ENCODE assay signal across 10 mouse cellular contexts in the genomic region with DNA sequence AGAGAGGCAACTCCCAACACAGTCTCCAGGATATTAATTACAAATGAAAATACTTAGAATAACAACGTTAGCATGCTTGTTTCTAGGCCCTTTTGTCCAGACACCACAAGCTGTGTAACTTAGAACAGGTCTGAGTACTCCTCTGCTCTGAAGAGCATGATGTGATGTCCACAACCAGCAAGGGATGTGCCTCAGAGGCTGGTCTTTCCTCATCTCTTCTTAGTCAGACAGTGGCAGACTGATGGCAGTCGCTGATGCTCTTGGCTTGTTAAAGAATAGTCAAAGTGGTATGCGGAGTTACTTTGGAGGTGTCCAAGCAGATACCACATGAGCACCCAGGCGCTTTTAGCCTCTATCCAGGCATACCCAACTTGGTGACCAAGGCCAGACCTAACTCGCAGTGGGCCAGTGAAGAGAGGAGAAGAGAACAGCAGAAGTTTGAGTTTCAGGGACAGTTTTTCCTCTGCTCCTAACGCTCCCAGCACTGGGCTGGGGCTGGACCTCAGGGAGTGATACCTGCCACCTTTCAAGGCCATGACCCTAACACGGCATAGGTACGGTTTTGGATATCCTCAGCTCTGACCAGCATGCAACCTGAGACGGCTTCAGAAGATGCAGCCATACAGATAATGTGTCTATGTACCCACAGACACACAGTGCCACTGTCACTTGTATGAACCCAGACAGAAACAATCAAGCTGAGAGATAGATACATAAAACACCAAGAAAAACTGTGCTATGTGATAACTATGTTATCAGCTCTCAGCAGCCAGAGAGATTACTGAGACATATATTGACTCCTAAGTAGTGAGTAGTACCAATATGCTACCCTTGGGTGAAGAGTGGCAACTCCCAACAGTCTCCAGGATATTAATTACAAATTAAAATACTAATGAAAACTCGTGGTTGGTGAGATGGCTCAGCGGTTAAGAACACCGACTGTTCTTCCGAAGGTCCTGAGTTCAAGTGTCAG. TPM values are rescaled to one million over a fixed set of nuclear protein-coding genes. Genes with fewer than 3 reads are reported as not detected.
DNase-seq lines count a peak whose midpoint lies in the region; ATAC-seq lines count a peak whose summit lies in the region.
"Had no signal": no experiment of that assay in that cellular context is flagged by ENCODE, and none has a peak within 500 bp of the region (broad histone marks: within the 10 kb centered on the region; RNA-seq: fewer than 3 reads in every experiment).

No protein-coding gene starts in this region.

- DNase-seq in forebrain, embryonic 14.5 days (ENCODE audit: low spot score), result no peak
- DNase-seq in forebrain, embryonic 10.5 days (ENCODE audit: extremely low spot score, low spot score), result no peak
- DNase-seq in liver, embryonic 11.5 days (ENCODE audit: low spot score), result no peak
- DNase-seq in liver, result no peak
- no peak for DNase-seq in midbrain, embryonic 14.5 days
- DNase-seq in spleen, adult 12 weeks (ENCODE audit: low spot score), result no peak
- DNase-seq in ovary, postnatal 10 days (ENCODE audit: low spot score), result no peak
- DNase-seq: layer of hippocampus, adult 9-11 months; lung, postnatal 36 days had no signal

- H3K4me1 ChIP-seq in forebrain, embryonic 14.5 days (ENCODE audit: control insufficient read depth, insufficient read depth, low read length), result peaks cover 14% of the 10 kb centered on the region
- H3K4me1 ChIP-seq in forebrain, embryonic 10.5 days, result peaks cover 34% of the 10 kb centered on the region
- peaks cover 15% of the 10 kb centered on the region for H3K4me1 ChIP-seq in liver, embryonic 11.5 days (replicated peaks; ENCODE audit: control insufficient read depth, insufficient read depth, low read length)
- H3K4me1 ChIP-seq in embryonic facial prominence, embryonic 15.5 days, result peaks cover 16% of the 10 kb centered on the region; the same call in 1 of the 2 replicates
- peaks cover 22% of the 10 kb centered on the region for H3K4me1 ChIP-seq in midbrain, embryonic 14.5 days (ENCODE audit: control insufficient read depth, insufficient read depth, low read length)

- H3K27me3 ChIP-seq in forebrain, embryonic 14.5 days (replicated peaks; ENCODE audit: control insufficient read depth, insufficient read depth, low read length), result no peaks in the 10 kb centered on the region
- peaks cover 35% of the 10 kb centered on the region for H3K27me3 ChIP-seq in forebrain, embryonic 10.5 days (ENCODE audit: poor library complexity, severe bottlenecking)
- peaks cover 11% of the 10 kb centered on the region for H3K27me3 ChIP-seq in liver, embryonic 11.5 days (replicated peaks; ENCODE audit: control insufficient read depth, insufficient read depth, low read length)
- H3K27me3 ChIP-seq in embryonic facial prominence, embryonic 15.5 days, result no peaks in the 10 kb centered on the region
- no peaks in the 10 kb centered on the region for H3K27me3 ChIP-seq in midbrain, embryonic 14.5 days (ENCODE audit: control insufficient read depth, insufficient read depth, low read length)

- H3K4me2 ChIP-seq in forebrain, embryonic 14.5 days (ENCODE audit: low read length), result peak overlapping the region; percentile 62
- H3K4me2 ChIP-seq in liver, embryonic 11.5 days, result peak overlapping the region; percentile 71; the same call in 1 of the 2 replicates
- H3K4me2 ChIP-seq in embryonic facial prominence, embryonic 15.5 days (replicated peaks), result peak overlapping the region; percentile 92; the same call in 1 of the 2 replicates
- peak overlapping the region; percentile 96 for H3K4me2 ChIP-seq in midbrain, embryonic 14.5 days (ENCODE audit: low read length)

- H3K9ac ChIP-seq in forebrain, embryonic 14.5 days (ENCODE audit: low read length), result no peak overlapping the region
- no peak overlapping the region for H3K9ac ChIP-seq in liver, embryonic 11.5 days (ENCODE audit: low read depth, low read length)
- no peak overlapping the region for H3K9ac ChIP-seq in embryonic facial prominence, embryonic 15.5 days
- H3K9ac ChIP-seq in midbrain, embryonic 14.5 days (replicated peaks; ENCODE audit: low read length), result peak overlapping the region; percentile 92; the same call in 1 of the 2 replicates

- H3K4me3 ChIP-seq in forebrain, embryonic 14.5 days (ENCODE audit: low read depth, low read length), result no peak overlapping the region
- no peak overlapping the region for H3K4me3 ChIP-seq in forebrain, embryonic 10.5 days
- H3K4me3 ChIP-seq in liver, embryonic 11.5 days (ENCODE audit: low read depth, low read length), result no peak overlapping the region
- no peak overlapping the region for H3K4me3 ChIP-seq in embryonic facial prominence, embryonic 15.5 days (replicated peaks)
- peak overlapping the region; percentile 74; the same call in 1 of the 2 replicates for H3K4me3 ChIP-seq in midbrain, embryonic 14.5 days (replicated peaks; ENCODE audit: low read depth, low read length)

- H3K36me3 ChIP-seq in forebrain, embryonic 14.5 days (ENCODE audit: control insufficient read depth, insufficient read depth, low read length), result no peaks in the 10 kb centered on the region
- no peaks in the 10 kb centered on the region for H3K36me3 ChIP-seq in forebrain, embryonic 10.5 days (replicated peaks)
- H3K36me3 ChIP-seq in liver, embryonic 11.5 days (ENCODE audit: control insufficient read depth, insufficient read depth, low read length), result no peaks in the 10 kb centered on the region
- H3K36me3 ChIP-seq in embryonic facial prominence, embryonic 15.5 days, result no peaks in the 10 kb centered on the region
- H3K36me3 ChIP-seq in midbrain, embryonic 14.5 days (ENCODE audit: control insufficient read depth, insufficient read depth, low read length), result no peaks in the 10 kb centered on the region

- no peak overlapping the region for H3K27ac ChIP-seq in forebrain, embryonic 14.5 days (ENCODE audit: low read depth, low read length)
- H3K27ac ChIP-seq in forebrain, embryonic 10.5 days, result no peak overlapping the region
- no peak overlapping the region for H3K27ac ChIP-seq in liver, embryonic 11.5 days (ENCODE audit: low read depth, low read length)
- H3K27ac ChIP-seq in embryonic facial prominence, embryonic 15.5 days (replicated peaks), result peak overlapping the region; percentile 93
- peak overlapping the region; percentile 92; the same call in 1 of the 2 replicates for H3K27ac ChIP-seq in midbrain, embryonic 14.5 days (replicated peaks; ENCODE audit: low read depth, low read length)

- WGBS in forebrain, embryonic 14.5 days, result 88% methylated on average over 13 of the region's 13 CpGs
- WGBS in forebrain, embryonic 10.5 days, result 86% methylated on average over 13 of the region's 13 CpGs
- 78% methylated on average over 13 of the region's 13 CpGs for WGBS in liver, embryonic 11.5 days
- 83% methylated on average over 13 of the region's 13 CpGs for WGBS in embryonic facial prominence, embryonic 15.5 days
- WGBS in midbrain, embryonic 14.5 days, result 87% methylated on average over 13 of the region's 13 CpGs

- no peaks in the 10 kb centered on the region for H3K9me3 ChIP-seq in forebrain, embryonic 14.5 days (replicated peaks; ENCODE audit: control insufficient read depth, low read length)
- H3K9me3 ChIP-seq in forebrain, embryonic 10.5 days, result no peaks in the 10 kb centered on the region
- H3K9me3 ChIP-seq in liver, embryonic 11.5 days (ENCODE audit: control insufficient read depth, low read length), result no peaks in the 10 kb centered on the region
- no peaks in the 10 kb centered on the region for H3K9me3 ChIP-seq in embryonic facial prominence, embryonic 15.5 days (replicated peaks)
- no peaks in the 10 kb centered on the region for H3K9me3 ChIP-seq in midbrain, embryonic 14.5 days (ENCODE audit: control insufficient read depth, low read length)

- ATAC-seq in forebrain, embryonic 14.5 days, result no peak
- ATAC-seq in liver, embryonic 11.5 days (replicated peaks; ENCODE audit: low FRiP score), result peak; percentile 39; the same call in 1 of the 2 replicates
- no peak for ATAC-seq in embryonic facial prominence, embryonic 15.5 days (ENCODE audit: insufficient number of reproducible peaks, low FRiP score, low TSS enrichment, low read depth)
- ATAC-seq in midbrain, embryonic 14.5 days (ENCODE audit: low FRiP score, low TSS enrichment), result no peak

RNA-seq across cellular contexts. Expression of a gene that starts 1.3 kb away (rescaled TPM):
- polyA plus RNA-seq in forebrain, embryonic 14.5 days (2014; fragmentation: Nextera tagmentation; extraction: Ambion mirVana), result 5.3 and 7.1 TPM in 2 replicates
- polyA plus RNA-seq in forebrain, embryonic 10.5 days (2016; fragmentation: Nextera tagmentation; extraction: Ambion mirVana), result 8.0 and 8.1 TPM in 2 replicates
- polyA plus RNA-seq in liver, embryonic 11.5 days (2014; fragmentation: Nextera tagmentation; extraction: Ambion mirVana), result 2.8 and 3.3 TPM in 2 replicates
- 22.0 and 23.4 TPM in 2 replicates for polyA plus RNA-seq in embryonic facial prominence, embryonic 15.5 days (2015; fragmentation: Nextera tagmentation; extraction: Ambion mirVana)
- polyA plus RNA-seq in midbrain, embryonic 14.5 days (2014; fragmentation: Nextera tagmentation; extraction: Ambion mirVana), result 10.7 and 12.2 TPM in 2 replicates

RNA-seq across cellular contexts. Expression of a gene that starts 44.1 kb away (rescaled TPM):
- 13.7 and 15.8 TPM in 2 replicates for polyA plus RNA-seq in forebrain, embryonic 14.5 days (2014; fragmentation: Nextera tagmentation; extraction: Ambion mirVana)
- 7.5 and 8.5 TPM in 2 replicates for polyA plus RNA-seq in forebrain, embryonic 10.5 days (2016; fragmentation: Nextera tagmentation; extraction: Ambion mirVana)
- polyA plus RNA-seq in liver, embryonic 11.5 days (2014; fragmentation: Nextera tagmentation; extraction: Ambion mirVana), result 8.1 and 9.6 TPM in 2 replicates
- polyA plus RNA-seq in embryonic facial prominence, embryonic 15.5 days (2015; fragmentation: Nextera tagmentation; extraction: Ambion mirVana), result 18.0 and 18.1 TPM in 2 replicates
- 14.3 and 18.1 TPM in 2 replicates for polyA plus RNA-seq in midbrain, embryonic 14.5 days (2014; fragmentation: Nextera tagmentation; extraction: Ambion mirVana)

Comparison
In these comparisons a context has a peak if more than half of its experiments do, and no peak if none do; other contexts are left out.
1. H3K27ac ChIP-seq: peak in embryonic facial prominence, embryonic 15.5 days (single experiment) and midbrain, embryonic 14.5 days (single experiment); none in forebrain, embryonic 14.5 days (single experiment), forebrain, embryonic 10.5 days (single experiment) and liver, embryonic 11.5 days (single experiment).
2. Peak in every context shown above with its lines, with median percentiles within 50 percentile points of each other: H3K4me2 ChIP-seq.